Mouse (Mus musculus): Measurements from ENCODE around the gene 2610002M06Rik. TPM values are rescaled to one million over a fixed set of nuclear protein-coding genes. Genes with fewer than 3 reads are reported as not detected.

Gene 2610002M06Rik
- polyA plus RNA-seq, 2 experiments: 4.1 to 9.1 TPM

DNA sequence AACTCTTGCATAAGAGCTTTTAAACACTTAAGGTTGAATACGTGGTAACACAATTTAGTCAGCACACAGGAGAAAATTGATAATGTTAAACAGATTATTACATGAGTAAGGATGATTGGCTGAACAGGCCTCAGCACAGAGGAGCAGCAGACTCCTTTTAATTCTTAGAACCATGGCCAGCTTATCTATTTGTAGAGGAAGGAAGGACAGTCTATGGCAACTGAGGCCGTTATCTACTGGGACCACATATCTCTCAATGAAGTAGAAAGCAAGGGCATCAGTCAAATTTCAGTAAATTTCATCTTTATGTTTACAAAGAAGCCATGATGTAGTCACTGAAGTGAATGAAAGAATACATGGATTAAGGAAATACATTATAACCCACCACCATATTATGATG lies 19.2 kb downstream of the 2610002M06Rik start:
- Histone ChIP-seq H3K36me3 (replicated peaks; ENCODE audit: control insufficient read depth, insufficient read depth, low read depth) (no peaks in the 10 kb centered on the region), H3K27ac (no peak overlapping the region; the same call in 1 of the 2 replicates), H3K4me2 (ENCODE audit: low read depth) (peak overlapping the region; percentile 33; the same call in 1 of the 2 replicates), H3K27me3 (ENCODE audit: control insufficient read depth, insufficient read depth, low read length) (no peaks in the 10 kb centered on the region), H3K9me3 (ENCODE audit: control insufficient read depth, low read length) (no peaks in the 10 kb centered on the region), H3K9ac (replicated peaks) (no peak overlapping the region), H3K4me3 (ENCODE audit: insufficient read depth in 1 of 2, low read depth in 2 of 2, low read length in 2 of 2) (no peak overlapping the region), H3K4me1 (replicated peaks; ENCODE audit: control insufficient read depth in 2 of 2, insufficient read depth in 2 of 2, low read length in 1 of 2) (peaks cover 2% of the 10 kb centered on the region in 2 experiments; a peak in 2 of 4 replicates)
- DNase-seq (ENCODE audit: low read depth in 3 of 3, low spot score in 3 of 3) (peak in 2 of 3 experiments; percentile 20 to 33), ATAC-seq (ENCODE audit: insufficient read depth) (peak; percentile 95)
- WGBS (ENCODE audit: insufficient replicate concordance): 33% methylated on average over 2 of the region's 2 CpGs
- peak; percentile 30 for TF ChIP-seq EP300 (IDR thresholded peaks at IDR 0.05; ENCODE audit: low read depth)
- no peak for TF ChIP-seq CTCF (IDR thresholded peaks at IDR 0.05; ENCODE audit: low read depth)

DNA sequence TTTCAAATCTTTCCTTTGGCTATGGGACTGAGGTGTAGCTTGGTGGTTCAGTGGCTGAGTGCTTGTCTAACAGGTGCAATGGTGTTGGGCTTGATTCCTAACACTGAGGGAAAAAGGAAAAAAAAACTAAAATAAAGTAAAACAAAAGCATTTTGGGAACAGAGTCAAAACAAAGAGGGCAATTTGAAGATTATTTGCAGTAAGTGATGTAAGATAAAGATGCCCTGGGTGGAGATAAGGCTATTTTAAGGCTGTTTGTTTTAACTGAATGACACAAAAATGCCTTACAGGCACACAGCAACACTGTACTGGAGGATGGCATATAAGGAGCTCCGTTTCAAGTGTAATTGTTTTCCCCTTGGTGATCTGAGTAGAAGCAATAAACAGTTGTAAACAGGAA lies 20.3 kb downstream of the 2610002M06Rik start:
- ATAC-seq (ENCODE audit: insufficient read depth) (no peak), DNase-seq (ENCODE audit: low read depth in 3 of 3, low spot score in 3 of 3) (no peak)
- Histone ChIP-seq H3K27me3 (ENCODE audit: control insufficient read depth, insufficient read depth, low read length) (no peaks in the 10 kb centered on the region), H3K4me2 (ENCODE audit: low read depth) (no peak overlapping the region), H3K4me3 (ENCODE audit: insufficient read depth in 1 of 2, low read depth in 2 of 2, low read length in 2 of 2) (no peak overlapping the region), H3K36me3 (replicated peaks; ENCODE audit: control insufficient read depth, insufficient read depth, low read depth) (no peaks in the 10 kb centered on the region), H3K27ac (no peak overlapping the region), H3K9ac (replicated peaks) (no peak overlapping the region), H3K9me3 (ENCODE audit: control insufficient read depth, low read length) (no peaks in the 10 kb centered on the region), H3K4me1 (replicated peaks; ENCODE audit: control insufficient read depth in 2 of 2, insufficient read depth in 2 of 2, low read length in 1 of 2) (peaks cover 4 to 5% of the 10 kb centered on the region in 2 experiments; a peak in 2 of 4 replicates)
- 27% methylated on average over 1 of the region's 1 CpGs for WGBS (ENCODE audit: insufficient replicate concordance)
- no peak for TF ChIP-seq CTCF (IDR thresholded peaks at IDR 0.05; ENCODE audit: low read depth)
- no peak for TF ChIP-seq EP300 (IDR thresholded peaks at IDR 0.05; ENCODE audit: low read depth)

DNA sequence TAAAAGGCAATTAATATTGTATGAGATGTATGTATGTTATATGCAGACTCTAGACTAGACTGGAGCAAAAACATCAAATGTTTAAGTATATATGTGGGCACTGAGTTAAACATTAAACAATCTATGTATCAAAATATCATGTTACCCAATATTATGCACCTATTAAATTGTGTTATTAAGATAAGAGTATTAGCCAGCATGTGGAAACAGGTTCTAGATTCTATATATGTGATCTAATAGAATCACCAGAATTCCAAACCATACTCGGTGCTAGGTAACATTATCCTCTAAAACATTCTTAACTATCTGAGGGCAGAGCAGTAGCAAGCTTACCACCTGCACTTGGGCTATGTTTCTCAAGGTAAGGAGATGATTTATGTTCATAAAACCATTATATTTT lies 23.8 kb downstream of the 2610002M06Rik start, which contains the start of gene Tent5d:
Gene Tent5d (plus strand): TSS at position 301 of the 400 bp plus-strand sequence.
- H3K4me1 ChIP-seq (replicated peaks; ENCODE audit: control insufficient read depth in 2 of 2, insufficient read depth in 2 of 2, low read length in 1 of 2): peaks cover 4 to 5% of the 10 kb centered on the region in 2 experiments; a peak in 2 of 4 replicates
- no peaks in the 10 kb centered on the region for H3K27me3 ChIP-seq (ENCODE audit: control insufficient read depth, insufficient read depth, low read length)
- DNase-seq (ENCODE audit: low read depth in 3 of 3, low spot score in 3 of 3): no peak
- ATAC-seq (ENCODE audit: insufficient read depth): no peak
- no peak within 1 kb of the TSS for H3K27ac ChIP-seq
- no peak within 1 kb of the TSS for H3K9ac ChIP-seq (replicated peaks)
- H3K4me2 ChIP-seq (ENCODE audit: low read depth): no peak within 1 kb of the TSS
- no peak for TF ChIP-seq EP300 (IDR thresholded peaks at IDR 0.05; ENCODE audit: low read depth)
- TF ChIP-seq CTCF (IDR thresholded peaks at IDR 0.05; ENCODE audit: low read depth): no peak
- WGBS (ENCODE audit: insufficient replicate concordance): 85% methylated on average over 1 of the region's 1 CpGs
- no peaks in the 10 kb centered on the region for H3K36me3 ChIP-seq (replicated peaks; ENCODE audit: control insufficient read depth, insufficient read depth, low read depth)
- H3K9me3 ChIP-seq (ENCODE audit: control insufficient read depth, low read length): no peaks in the 10 kb centered on the region
- H3K4me3 ChIP-seq (ENCODE audit: insufficient read depth in 1 of 2, low read depth in 2 of 2, low read length in 2 of 2): no peak within 1 kb of the TSS

- Histone ChIP-seq H3K4me2 (ENCODE audit: low read depth) (no peak overlapping the region), H3K36me3 (replicated peaks; ENCODE audit: control insufficient read depth, insufficient read depth, low read depth) (no peaks in the 10 kb centered on the region), H3K4me1 (replicated peaks; ENCODE audit: control insufficient read depth in 2 of 2, insufficient read depth in 2 of 2, low read length in 1 of 2) (peaks cover 2 to 4% of the 10 kb centered on the region in 2 experiments; a peak in 2 of 4 replicates), H3K27me3 (ENCODE audit: control insufficient read depth, insufficient read depth, low read length) (no peaks in the 10 kb centered on the region), H3K27ac (no peak overlapping the region), H3K4me3 (ENCODE audit: insufficient read depth in 1 of 2, low read depth in 2 of 2, low read length in 2 of 2) (no peak overlapping the region), H3K9me3 (ENCODE audit: control insufficient read depth, low read length) (no peaks in the 10 kb centered on the region), H3K9ac (replicated peaks) (no peak overlapping the region)
- TF ChIP-seq CTCF (IDR thresholded peaks at IDR 0.05; ENCODE audit: low read depth) (peak; percentile 16; the same call in 1 of the 2 replicates), EP300 (IDR thresholded peaks at IDR 0.05; ENCODE audit: low read depth) (no peak)
- 22% methylated on average over 8 of the region's 8 CpGs for WGBS (ENCODE audit: insufficient replicate concordance)
- DNase-seq (ENCODE audit: low read depth in 3 of 3, low spot score in 3 of 3) (no peak), ATAC-seq (ENCODE audit: insufficient read depth) (no peak)
These were observed 25.2 kb downstream of the 2610002M06Rik start for GRCm38 (mm10) chrX:107790750-107791493.

- no peak overlapping the region for H3K4me2 ChIP-seq (ENCODE audit: low read depth)
- no peak overlapping the region for H3K9ac ChIP-seq (replicated peaks)
- ATAC-seq (ENCODE audit: insufficient read depth): no peak
- no peak overlapping the region for H3K27ac ChIP-seq
- no peak overlapping the region for H3K4me3 ChIP-seq (ENCODE audit: insufficient read depth in 1 of 2, low read depth in 2 of 2, low read length in 2 of 2)
- no peaks in the 10 kb centered on the region for H3K36me3 ChIP-seq (replicated peaks; ENCODE audit: control insufficient read depth, insufficient read depth, low read depth)
- no peak for DNase-seq (ENCODE audit: low read depth in 3 of 3, low spot score in 3 of 3)
- no peaks in the 10 kb centered on the region for H3K27me3 ChIP-seq (ENCODE audit: control insufficient read depth, insufficient read depth, low read length)
- 78% methylated on average over 1 of the region's 1 CpGs for WGBS (ENCODE audit: insufficient replicate concordance)
- H3K9me3 ChIP-seq (ENCODE audit: control insufficient read depth, low read length): no peaks in the 10 kb centered on the region
- H3K4me1 ChIP-seq (replicated peaks; ENCODE audit: control insufficient read depth in 2 of 2, insufficient read depth in 2 of 2, low read length in 1 of 2): peaks cover 2 to 3% of the 10 kb centered on the region in 2 experiments; a peak in 1 of 4 replicates
- no peak for TF ChIP-seq EP300 (IDR thresholded peaks at IDR 0.05; ENCODE audit: low read depth)
- no peak for TF ChIP-seq CTCF (IDR thresholded peaks at IDR 0.05; ENCODE audit: low read depth)
These were observed 26.0 kb downstream of the 2610002M06Rik start for GRCm38 (mm10) chrX:107790136-107790535.

All from liver, embryonic 14.5 days (tissue).